Mouse (Mus musculus) hindbrain, embryonic 13.5 days (tissue): Measurements from ENCODE around the gene Shld1. TPM values are rescaled to one million over a fixed set of nuclear protein-coding genes. Genes with fewer than 3 reads are reported as not detected.

Experiments used
- ATAC-seq: fragments of 200-750 bp; cut with Nextera tagmentation; 2 replicates; pipeline ENCODE4 v1.8.0; 2017; ENCODE audit warnings: moderate TSS enrichment; ENCODE audit not compliant: low FRiP score
- H3K27ac ChIP-seq: fragments of 300-500 bp; sonication (generic); 2 replicates; pipeline ENCODE4 v1.5.1; 2015; ENCODE audit warnings: inconsistent platforms, mild to moderate bottlenecking, moderate library complexity
- H3K27me3 ChIP-seq: fragments of 300-500 bp; sonication (generic); 2 replicates; pipeline ENCODE4 v1.6.1; 2015; ENCODE audit warnings: mild to moderate bottlenecking, inconsistent platforms
- H3K36me3 ChIP-seq: fragments of 300-500 bp; sonication (generic); 2 replicates; pipeline ENCODE4 v1.6.1; 2015; ENCODE audit warnings: mild to moderate bottlenecking, inconsistent platforms
- H3K4me1 ChIP-seq: fragments of 300-500 bp; sonication (generic); replicated peaks from 2 replicates; pipeline ENCODE4 v1.6.1; 2015; ENCODE audit warnings: inconsistent platforms
- H3K4me2 ChIP-seq: fragments of 300-500 bp; sonication (generic); 2 replicates; pipeline ENCODE4 v1.6.1; 2015; ENCODE audit warnings: inconsistent platforms, mild to moderate bottlenecking, moderate library complexity
- H3K4me3 ChIP-seq: fragments of 300-500 bp; sonication (generic); 2 replicates; pipeline ENCODE4 v1.5.1; 2015; ENCODE audit warnings: mild to moderate bottlenecking, inconsistent platforms
- H3K9ac ChIP-seq: fragments of 300-500 bp; sonication (generic); 2 replicates; pipeline ENCODE4 v1.6.1; 2015; ENCODE audit warnings: mild to moderate bottlenecking, inconsistent platforms
- H3K9me3 ChIP-seq: fragments of 300-500 bp; sonication (generic); 2 replicates; pipeline ENCODE4 v1.6.1; 2016; ENCODE audit warnings: inconsistent platforms
- WGBS: fragments of 180-500 bp; shearing (Covaris S2); methylation state at CpG from one replicate; pipeline ENCODE4 v1.1.7; 2015; 5-methylcytosine and 5-hydroxymethylcytosine counted together
- polyA plus RNA-seq: library from polyadenylated mRNA; unstranded; fragments of >200 nt; fragmentation: Nextera tagmentation; extraction: Ambion mirVana; gene quantifications from 2 replicates; pipeline ENCODE4 v1.2.1, GENCODE M21; 2015

The Shld1 gene
- polyA plus RNA-seq, 1 experiment from 2014 or later: 25.5 TPM

DNA sequence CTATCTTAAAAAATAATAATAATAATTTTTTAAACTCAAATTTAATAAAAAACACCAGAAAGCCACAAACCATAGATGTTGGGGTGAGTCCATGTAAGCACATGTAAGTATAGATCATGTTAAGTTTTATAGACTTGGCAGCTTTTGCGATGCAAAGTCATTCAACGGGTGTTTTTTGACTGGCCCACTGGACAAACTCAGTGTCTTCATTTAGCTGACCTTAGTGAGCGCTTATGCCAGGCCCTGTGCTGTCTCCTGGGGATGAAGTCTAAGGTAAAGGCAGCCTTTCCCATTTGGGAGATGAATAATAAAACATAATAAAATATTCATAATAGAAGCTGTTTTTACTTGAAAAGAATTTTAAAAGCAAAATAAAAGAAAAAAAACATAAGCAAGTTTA is 28.2 kb downstream of the Shld1 start:
- H3K27ac ChIP-seq: no peak overlapping the region
- H3K4me2 ChIP-seq: no peak overlapping the region
- peaks cover 10% of the 10 kb centered on the region for H3K36me3 ChIP-seq
- H3K9me3 ChIP-seq: no peaks in the 10 kb centered on the region
- WGBS: 93% methylated on average over 3 of the region's 3 CpGs
- H3K4me3 ChIP-seq: no peak overlapping the region
- H3K9ac ChIP-seq: no peak overlapping the region
- H3K4me1 ChIP-seq: peaks cover 14% of the 10 kb centered on the region
- ATAC-seq: no peak
- H3K27me3 ChIP-seq: no peaks in the 10 kb centered on the region

DNA sequence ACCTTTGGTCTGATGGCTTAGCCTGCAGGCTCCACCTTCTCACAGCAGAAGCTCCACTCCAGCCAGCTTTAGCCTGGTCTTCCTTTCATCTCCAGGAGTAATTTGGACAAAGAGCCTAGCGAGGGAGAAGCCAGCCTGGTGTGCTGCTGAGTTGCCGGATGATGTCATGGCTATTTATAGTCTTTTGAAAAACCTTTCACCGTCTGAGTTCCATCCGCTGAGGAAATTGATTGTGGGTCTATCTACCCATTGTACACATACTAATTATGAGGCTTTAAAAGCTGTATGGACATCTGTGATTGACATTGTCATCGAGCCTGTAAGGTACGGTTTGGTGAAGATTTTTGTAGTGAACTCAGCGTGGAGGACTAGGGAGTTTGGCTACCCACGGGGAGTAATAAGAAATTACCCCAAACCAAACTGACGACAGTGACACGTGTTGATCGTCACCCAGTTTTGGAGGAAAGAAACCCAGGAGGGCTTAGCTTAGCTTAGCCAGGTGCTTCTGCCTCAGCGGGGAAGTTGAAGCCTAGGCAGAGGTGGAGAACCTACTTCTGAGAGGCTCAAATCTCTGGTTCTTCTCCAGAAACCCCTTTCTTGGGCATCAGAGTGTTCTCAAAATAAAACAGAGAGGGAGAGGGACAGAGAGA is 28.8 kb downstream of the Shld1 start:
- H3K27ac ChIP-seq: 0 out of 2 replicates have a peak overlapping the region, but pooled peaks have one; percentile 40
- 57% methylated on average over 12 of the region's 12 CpGs for WGBS
- H3K9me3 ChIP-seq: no peaks in the 10 kb centered on the region
- peaks cover 5% of the 10 kb centered on the region for H3K36me3 ChIP-seq
- H3K4me1 ChIP-seq: peaks cover 16% of the 10 kb centered on the region
- H3K4me3 ChIP-seq: no peak overlapping the region
- H3K9ac ChIP-seq: no peak overlapping the region
- H3K4me2 ChIP-seq: no peak overlapping the region
- no peaks in the 10 kb centered on the region for H3K27me3 ChIP-seq
- ATAC-seq: peak; percentile 44; the same call in 1 of the 2 replicates

DNA sequence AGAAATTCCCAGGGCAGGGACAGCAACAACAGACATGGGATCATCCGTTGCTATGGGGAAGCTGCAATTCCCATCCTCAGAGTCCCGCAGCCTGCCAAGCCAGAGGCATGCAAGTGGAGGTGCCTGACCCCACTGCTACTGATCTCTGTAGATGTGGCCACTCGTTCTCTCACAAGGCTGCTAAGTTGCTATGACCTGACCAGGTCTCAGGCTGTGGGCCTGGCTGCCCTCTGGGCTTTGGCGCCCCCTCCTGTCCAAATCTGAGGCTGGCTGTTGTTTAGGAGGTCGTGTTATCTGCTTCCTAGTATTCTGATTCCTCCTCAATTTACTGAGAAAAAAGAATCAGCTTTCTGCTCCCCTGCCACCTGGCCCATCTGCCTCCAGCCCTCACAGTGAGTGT is 29.4 kb downstream of the Shld1 start:
- H3K27me3 ChIP-seq: no peaks in the 10 kb centered on the region
- H3K36me3 ChIP-seq: no peaks in the 10 kb centered on the region
- 0 out of 2 replicates have a peak overlapping the region, but pooled peaks have one; percentile 8 for H3K27ac ChIP-seq
- no peak overlapping the region for H3K4me3 ChIP-seq
- 0 out of 2 replicates have a peak, but pooled peaks have one; percentile 54 for ATAC-seq
- no peaks in the 10 kb centered on the region for H3K9me3 ChIP-seq
- WGBS: 42% methylated on average over 5 of the region's 5 CpGs
- H3K4me2 ChIP-seq: no peak overlapping the region
- H3K4me1 ChIP-seq: peaks cover 23% of the 10 kb centered on the region
- no peak overlapping the region for H3K9ac ChIP-seq

DNA sequence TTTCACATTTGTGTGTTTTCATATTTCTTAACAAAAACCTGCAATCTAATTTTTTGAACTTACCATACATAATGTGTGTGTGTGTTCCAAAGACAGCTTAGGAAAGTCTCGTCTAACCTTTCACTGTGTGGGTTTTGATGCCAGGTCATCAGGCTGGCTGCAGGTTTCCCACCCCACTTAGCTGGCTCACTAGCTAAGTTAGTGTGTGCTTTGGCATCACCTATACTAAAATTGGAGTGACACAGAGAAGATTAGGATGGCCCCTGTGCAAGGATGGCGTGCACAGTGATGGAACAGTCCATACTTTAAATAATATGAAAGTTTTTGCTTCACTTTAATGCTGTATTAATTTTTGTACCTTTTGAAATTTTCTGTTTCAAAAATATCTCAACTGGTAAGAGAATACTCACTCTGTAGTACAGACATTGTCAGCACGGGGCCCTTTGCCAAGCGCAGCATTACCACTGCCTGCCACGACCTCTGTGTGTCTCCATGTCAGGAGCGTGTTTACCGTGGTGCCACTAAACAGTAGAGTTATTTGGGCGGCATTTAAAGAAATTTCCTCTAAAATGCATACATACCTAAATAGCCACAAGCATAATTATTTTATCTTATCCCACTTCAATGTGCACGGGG is 30.3 kb downstream of the Shld1 start:
- Histone ChIP-seq H3K9me3 (no peaks in the 10 kb centered on the region), H3K27ac (no peak overlapping the region), H3K27me3 (no peaks in the 10 kb centered on the region), H3K36me3 (no peaks in the 10 kb centered on the region), H3K4me3 (no peak overlapping the region), H3K9ac (no peak overlapping the region), H3K4me2 (no peak overlapping the region), H3K4me1 (peaks cover 31% of the 10 kb centered on the region)
- 94% methylated on average over 9 of the region's 9 CpGs for WGBS
- no peak for ATAC-seq

DNA sequence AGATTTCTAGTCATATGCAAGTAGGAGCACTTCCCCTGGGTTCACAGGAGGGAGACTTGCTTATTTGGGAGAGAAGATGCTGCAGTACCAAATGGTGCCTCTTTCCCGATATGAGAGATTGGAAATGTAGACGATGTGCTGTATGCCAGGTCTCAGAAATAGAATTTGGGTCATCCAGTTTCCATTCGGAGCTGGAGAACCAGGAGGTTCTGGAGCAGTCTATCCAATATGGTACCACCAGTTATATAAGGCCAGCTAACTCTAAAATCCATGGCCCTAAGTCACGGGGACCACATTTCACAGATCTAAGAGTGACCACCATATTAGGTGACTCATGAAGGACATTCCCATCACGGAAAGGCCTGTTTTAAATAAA is 30.8 kb downstream of the Shld1 start:
- H3K36me3 ChIP-seq: no peaks in the 10 kb centered on the region
- 93% methylated on average over 5 of the region's 5 CpGs for WGBS

DNA sequence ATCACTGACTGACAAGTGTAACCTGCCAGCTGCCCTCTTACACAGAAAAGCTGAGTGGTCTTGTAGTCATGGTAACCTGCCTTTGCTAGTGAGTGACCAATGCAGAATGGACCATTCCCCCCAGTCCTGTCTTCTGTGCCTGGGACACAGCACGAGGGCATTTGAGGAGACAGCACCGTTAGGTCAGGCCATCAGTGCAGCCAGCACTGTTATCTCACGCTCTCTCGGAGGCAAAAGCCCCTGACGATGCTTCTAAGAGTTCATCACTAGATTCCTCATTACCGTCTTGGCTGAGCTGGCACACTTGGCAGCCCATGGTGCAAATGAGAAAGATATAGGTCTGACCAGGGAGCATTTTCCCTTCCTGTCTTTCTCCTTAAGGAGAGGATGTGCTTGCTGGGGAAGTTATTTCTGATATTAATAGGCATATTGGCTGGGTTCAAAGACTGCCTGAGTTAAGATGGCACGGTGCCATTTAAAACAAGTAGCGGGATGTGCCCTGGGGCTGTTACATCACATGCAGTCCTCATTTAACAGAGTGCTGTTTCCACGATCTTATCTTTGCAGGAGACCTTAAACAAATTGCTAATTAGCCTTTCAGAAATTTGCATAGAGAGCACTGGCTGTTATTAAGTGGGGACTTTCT is 34.3 kb downstream of the Shld1 start:
- H3K36me3 ChIP-seq: no peaks in the 10 kb centered on the region
- no peak overlapping the region for H3K4me2 ChIP-seq
- H3K9ac ChIP-seq: no peak overlapping the region
- peak; percentile 40; the same call in 1 of the 2 replicates for ATAC-seq
- H3K4me3 ChIP-seq: no peak overlapping the region
- H3K27ac ChIP-seq: peak overlapping the region; percentile 25
- no peaks in the 10 kb centered on the region for H3K27me3 ChIP-seq
- peaks cover 37% of the 10 kb centered on the region for H3K4me1 ChIP-seq
- H3K9me3 ChIP-seq: no peaks in the 10 kb centered on the region
- WGBS: 47% methylated on average over 9 of the region's 9 CpGs

More for the DNA sequence above, 30.8 kb downstream of the Shld1 start:
- no peaks in the 10 kb centered on the region for H3K9me3 ChIP-seq
- no peak overlapping the region for H3K4me3 ChIP-seq
- ATAC-seq: no peak
- no peak overlapping the region for H3K27ac ChIP-seq
- no peak overlapping the region for H3K9ac ChIP-seq
- no peaks in the 10 kb centered on the region for H3K27me3 ChIP-seq
- peaks cover 36% of the 10 kb centered on the region for H3K4me1 ChIP-seq
- H3K4me2 ChIP-seq: no peak overlapping the region

DNA sequence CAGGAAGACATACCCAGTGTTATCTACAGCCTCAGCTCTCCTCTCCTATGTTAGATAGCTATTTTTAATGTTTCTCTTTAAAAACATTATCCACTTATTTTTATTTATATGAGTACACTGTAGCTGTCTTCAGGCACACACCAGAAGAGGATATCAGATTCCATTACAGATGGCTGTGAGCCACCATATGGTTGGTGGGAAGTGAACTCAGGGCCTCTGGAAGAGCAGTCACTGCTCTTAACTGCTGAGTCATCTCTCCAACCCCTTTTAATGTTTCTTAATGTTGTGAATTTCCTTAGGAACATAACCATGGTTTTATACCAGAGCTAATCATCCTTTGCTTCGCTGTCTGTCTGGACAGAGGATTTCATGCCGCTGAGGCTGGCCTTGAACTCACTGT is 35.1 kb downstream of the Shld1 start:
- 92% methylated on average over 2 of the region's 2 CpGs for WGBS
- H3K9ac ChIP-seq: no peak overlapping the region
- H3K4me1 ChIP-seq: peaks cover 32% of the 10 kb centered on the region
- H3K27me3 ChIP-seq: no peaks in the 10 kb centered on the region
- no peak overlapping the region for H3K4me3 ChIP-seq
- no peaks in the 10 kb centered on the region for H3K9me3 ChIP-seq
- no peaks in the 10 kb centered on the region for H3K36me3 ChIP-seq
- H3K4me2 ChIP-seq: no peak overlapping the region
- H3K27ac ChIP-seq: 0 out of 2 replicates have a peak overlapping the region, but pooled peaks have one; percentile 0
- ATAC-seq: no peak

DNA sequence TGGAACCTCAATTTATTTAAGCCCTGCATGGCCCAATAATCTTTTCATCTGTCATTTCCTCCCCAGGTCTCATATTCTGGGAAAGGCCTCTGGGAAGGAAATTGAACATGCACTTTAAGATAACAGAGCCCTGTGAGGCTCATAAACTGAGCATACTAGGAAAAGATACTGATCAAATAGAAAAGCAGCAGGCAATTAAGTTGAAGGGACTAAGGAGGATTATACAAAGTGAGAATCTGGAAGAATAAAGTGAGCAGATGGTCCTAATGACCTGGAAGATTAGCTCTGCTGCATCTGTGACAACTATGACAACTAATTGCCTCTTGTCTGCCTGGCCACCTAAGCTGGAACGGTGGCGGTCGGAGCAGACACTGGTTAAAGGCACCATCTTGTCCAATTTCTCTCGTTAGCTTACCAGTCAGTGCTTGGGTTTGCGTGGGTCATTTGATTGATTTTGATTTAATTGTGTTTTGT is 37.3 kb downstream of the Shld1 start:
- Histone ChIP-seq H3K4me1 (peaks cover 32% of the 10 kb centered on the region), H3K27ac (peak overlapping the region; percentile 76), H3K9me3 (no peaks in the 10 kb centered on the region), H3K4me3 (no peak overlapping the region), H3K4me2 (no peak overlapping the region), H3K9ac (no peak overlapping the region), H3K36me3 (no peaks in the 10 kb centered on the region), H3K27me3 (no peaks in the 10 kb centered on the region)
- 38% methylated on average over 5 of the region's 5 CpGs for WGBS
- ATAC-seq: peak; percentile 73

DNA sequence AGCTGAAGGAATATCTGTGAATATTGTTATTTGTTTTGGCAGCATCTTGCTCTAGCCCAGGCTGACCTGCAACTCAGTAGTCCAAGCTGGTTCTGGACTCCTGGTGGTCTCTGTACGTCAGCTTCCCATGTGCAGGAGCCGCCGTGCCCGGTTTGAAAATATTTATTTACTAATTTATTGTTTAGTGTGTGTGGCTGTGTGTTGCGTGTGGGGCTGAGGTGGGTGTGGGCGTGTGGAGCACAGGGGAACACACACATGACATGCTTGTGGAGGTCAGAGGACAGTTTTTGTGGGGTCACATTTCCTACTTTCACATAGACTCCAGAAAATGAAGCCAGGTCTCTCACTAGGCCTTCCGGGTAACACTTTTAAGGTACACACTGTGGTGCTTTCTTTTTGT is 37.8 kb downstream of the Shld1 start:
- Histone ChIP-seq H3K27me3 (no peaks in the 10 kb centered on the region), H3K36me3 (no peaks in the 10 kb centered on the region), H3K9me3 (no peaks in the 10 kb centered on the region), H3K4me3 (no peak overlapping the region), H3K4me1 (peaks cover 32% of the 10 kb centered on the region), H3K4me2 (no peak overlapping the region), H3K9ac (no peak overlapping the region), H3K27ac (peak overlapping the region; percentile 76)
- 82% methylated on average over 7 of the region's 7 CpGs for WGBS
- ATAC-seq: no peak; the same call in 1 of the 2 replicates

DNA sequence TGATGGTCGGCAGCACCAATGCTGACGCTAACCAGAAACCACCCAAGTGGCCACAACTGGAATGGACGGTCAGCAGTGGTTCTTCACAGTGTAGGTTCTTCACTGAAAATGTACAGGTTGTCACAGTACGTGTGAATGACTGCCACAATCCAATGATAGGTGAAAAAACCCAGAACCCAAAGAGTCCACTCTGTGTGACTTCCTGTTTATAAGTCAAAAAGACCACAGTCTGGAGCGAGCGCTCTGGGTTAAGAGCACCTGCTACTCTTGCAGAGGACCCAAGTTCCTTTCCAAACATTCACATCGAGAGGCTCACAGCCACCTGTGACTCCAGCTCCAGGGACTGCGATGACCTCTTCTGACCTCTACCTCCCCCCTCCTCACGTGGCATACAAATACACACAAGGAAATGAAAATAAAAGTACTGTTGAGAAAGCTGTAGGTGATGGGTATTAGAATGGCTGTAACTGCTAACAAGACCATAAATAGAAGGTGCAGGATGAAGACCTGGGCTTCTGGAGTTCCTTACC is 38.7 kb downstream of the Shld1 start:
- Histone ChIP-seq H3K27ac (no peak overlapping the region), H3K4me3 (no peak overlapping the region), H3K4me1 (peaks cover 30% of the 10 kb centered on the region), H3K9me3 (no peaks in the 10 kb centered on the region), H3K4me2 (no peak overlapping the region), H3K27me3 (no peaks in the 10 kb centered on the region), H3K36me3 (no peaks in the 10 kb centered on the region), H3K9ac (no peak overlapping the region)
- ATAC-seq: no peak
- WGBS: 90% methylated on average over 9 of the region's 9 CpGs

DNA sequence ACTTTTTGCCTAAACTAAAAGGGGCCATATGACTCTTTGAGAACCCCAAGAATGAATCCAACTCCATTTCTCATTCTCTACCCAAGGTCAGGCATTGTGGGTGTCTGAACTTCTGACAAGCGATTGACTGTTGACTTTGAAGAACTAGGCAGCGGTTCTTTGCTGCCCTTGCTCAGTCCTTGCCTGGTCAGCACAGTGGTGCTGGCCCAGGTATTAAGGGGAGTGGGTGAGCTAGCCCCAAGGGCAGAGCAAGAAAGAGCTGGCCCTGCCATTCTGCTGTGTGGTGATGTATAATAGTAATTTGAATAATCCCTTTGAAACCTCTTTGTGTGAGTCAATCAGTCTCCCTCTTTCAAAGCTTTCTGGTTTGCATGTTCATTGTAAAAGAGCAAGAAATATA is 39.4 kb downstream of the Shld1 start:
- H3K27me3 ChIP-seq: no peaks in the 10 kb centered on the region
- no peak overlapping the region for H3K27ac ChIP-seq
- no peak overlapping the region for H3K9ac ChIP-seq
- no peaks in the 10 kb centered on the region for H3K9me3 ChIP-seq
- H3K4me3 ChIP-seq: no peak overlapping the region
- no peak overlapping the region for H3K4me2 ChIP-seq
- peaks cover 23% of the 10 kb centered on the region for H3K4me1 ChIP-seq
- ATAC-seq: no peak
- WGBS: 77% methylated on average over 2 of the region's 2 CpGs
- no peaks in the 10 kb centered on the region for H3K36me3 ChIP-seq

DNA sequence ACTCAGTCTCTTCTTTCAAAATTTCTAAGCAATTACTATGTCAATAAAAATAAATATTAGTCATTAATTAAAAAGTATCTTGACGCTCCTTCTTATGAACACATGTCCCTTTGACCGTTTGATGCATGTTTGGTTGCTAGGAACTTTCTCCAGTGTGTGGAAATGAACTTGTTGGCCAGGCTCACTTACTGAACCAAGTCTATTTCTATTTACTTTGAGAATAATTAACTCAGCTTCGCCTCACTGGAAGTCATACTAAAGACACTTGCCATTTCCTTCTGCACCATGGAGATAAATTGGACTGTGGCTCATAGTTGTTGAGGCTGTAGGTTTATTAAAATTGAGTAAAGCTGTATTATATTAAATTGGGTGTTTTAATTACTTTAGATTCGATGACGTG is 46.2 kb downstream of the Shld1 start:
- H3K27ac ChIP-seq: no peak overlapping the region
- H3K9ac ChIP-seq: no peak overlapping the region
- H3K9me3 ChIP-seq: no peaks in the 10 kb centered on the region
- 0 out of 2 replicates have a peak, but pooled peaks cover 3% of the 10 kb centered on the region for H3K4me1 ChIP-seq
- H3K4me2 ChIP-seq: no peak overlapping the region
- ATAC-seq: no peak
- no peaks in the 10 kb centered on the region for H3K36me3 ChIP-seq
- 90% methylated on average over 5 of the region's 5 CpGs for WGBS
- H3K27me3 ChIP-seq: no peaks in the 10 kb centered on the region
- H3K4me3 ChIP-seq: no peak overlapping the region
